Mouse (Mus musculus): Measurements from ENCODE around the gene Arhgap17. TPM values are rescaled to one million over a fixed set of nuclear protein-coding genes. Genes with fewer than 3 reads are reported as not detected.
A peak's percentile ranks its signal among the peaks of the same experiment; 100 is the strongest.

The Arhgap17 gene
- polyA plus RNA-seq, 1 experiment from 2014 or later, result 10.3 TPM

DNA sequence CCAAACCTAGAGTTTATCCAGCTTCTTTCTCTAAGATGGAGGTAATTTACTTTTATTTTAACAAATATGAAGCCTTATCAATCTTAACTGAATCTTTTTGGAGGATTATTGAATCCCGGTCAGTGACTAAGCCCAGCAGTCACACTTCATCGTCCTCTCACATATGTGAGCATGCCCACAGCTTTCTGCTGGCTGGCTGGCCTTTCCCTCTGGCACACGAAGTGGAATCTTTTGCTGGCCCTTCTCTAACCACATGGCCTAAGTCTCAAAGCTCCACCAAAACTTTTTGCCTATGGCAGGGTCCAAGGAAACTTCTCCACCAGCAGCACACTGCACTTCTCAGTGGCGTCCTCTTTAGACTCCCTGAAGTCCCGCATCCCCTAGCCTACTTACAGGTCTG is 27.8 kb downstream of the Arhgap17 start:
- ATAC-seq (ENCODE audit: insufficient read depth), result no peak
- Histone ChIP-seq H3K36me3 (replicated peaks) (no peaks in the 10 kb centered on the region), H3K4me2 (no peak overlapping the region), H3K27ac (replicated peaks) (no peak overlapping the region), H3K9ac (no peak overlapping the region), H3K4me3 (replicated peaks) (no peak overlapping the region), H3K9me3 (replicated peaks) (no peaks in the 10 kb centered on the region), H3K27me3 (no peaks in the 10 kb centered on the region), H3K4me1 (replicated peaks) (peaks cover 34% of the 10 kb centered on the region)
- WGBS (ENCODE audit: insufficient replicate concordance), result 72% methylated on average over 5 of the region's 5 CpGs

DNA sequence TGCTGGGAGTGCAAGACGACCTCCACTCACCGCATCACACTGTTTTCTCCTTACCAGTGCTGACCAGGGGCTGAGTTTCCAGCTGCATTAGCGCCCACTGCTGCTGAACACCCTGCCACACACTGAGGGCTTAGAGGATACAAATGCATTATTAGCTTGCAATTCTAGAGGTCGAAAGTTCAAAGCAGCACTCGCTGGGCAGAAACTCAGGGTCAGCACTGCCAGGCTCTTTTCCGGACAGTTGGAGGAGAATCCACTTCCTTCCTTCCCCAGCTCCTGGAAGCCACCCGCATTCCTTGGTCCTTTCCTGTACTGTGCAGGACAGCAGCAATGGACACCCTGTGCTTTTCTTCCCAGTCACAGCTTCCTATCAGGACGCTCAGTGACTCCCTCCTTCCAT is 31.4 kb downstream of the Arhgap17 start:
- Histone ChIP-seq H3K9ac (no peak overlapping the region), H3K27me3 (no peaks in the 10 kb centered on the region)
- WGBS (ENCODE audit: insufficient replicate concordance), result 72% methylated on average over 8 of the region's 8 CpGs

DNA sequence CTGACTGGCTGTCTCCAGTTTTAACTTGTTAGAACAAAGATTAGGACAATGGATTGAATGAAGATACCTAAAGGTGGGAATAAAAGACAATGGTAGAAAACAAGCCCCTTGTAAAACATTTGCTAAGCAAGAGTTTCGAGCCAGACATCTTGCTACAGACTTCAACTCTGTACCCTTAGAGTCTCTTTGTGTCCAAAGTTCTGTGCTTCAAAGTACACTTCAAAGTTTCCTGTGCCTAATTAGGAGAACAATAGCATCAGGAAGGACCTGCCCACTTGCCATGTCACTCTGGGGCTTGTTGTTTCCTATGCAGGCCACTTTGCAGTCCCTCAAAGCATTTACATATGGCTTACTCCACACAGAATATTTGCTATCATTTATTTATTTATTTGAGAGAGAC is 33.4 kb downstream of the Arhgap17 start:
- Histone ChIP-seq H3K4me2 (no peak overlapping the region), H3K27me3 (no peaks in the 10 kb centered on the region), H3K36me3 (replicated peaks) (no peaks in the 10 kb centered on the region), H3K27ac (replicated peaks) (no peak overlapping the region), H3K4me3 (replicated peaks) (no peak overlapping the region), H3K9me3 (replicated peaks) (no peaks in the 10 kb centered on the region), H3K9ac (no peak overlapping the region), H3K4me1 (replicated peaks) (peaks cover 36% of the 10 kb centered on the region)
- ATAC-seq (ENCODE audit: insufficient read depth), result no peak
- WGBS (ENCODE audit: insufficient replicate concordance), result 56% methylated on average over 1 of the region's 1 CpGs

More for the DNA sequence above, 31.4 kb downstream of the Arhgap17 start:
- ATAC-seq (ENCODE audit: insufficient read depth), result 0 out of 2 replicates have a peak, but pooled peaks have one; percentile 27
- H3K4me1 ChIP-seq (replicated peaks), result peaks cover 39% of the 10 kb centered on the region
- no peak overlapping the region for H3K4me3 ChIP-seq (replicated peaks)
- no peaks in the 10 kb centered on the region for H3K36me3 ChIP-seq (replicated peaks)
- no peak overlapping the region for H3K27ac ChIP-seq (replicated peaks)
- H3K4me2 ChIP-seq, result no peak overlapping the region
- H3K9me3 ChIP-seq (replicated peaks), result no peaks in the 10 kb centered on the region

- no peak for ATAC-seq (ENCODE audit: insufficient read depth)
Observed at GRCm38 (mm10) chr7:123330506-123330905, 39.2 kb downstream of the Arhgap17 start.

DNA sequence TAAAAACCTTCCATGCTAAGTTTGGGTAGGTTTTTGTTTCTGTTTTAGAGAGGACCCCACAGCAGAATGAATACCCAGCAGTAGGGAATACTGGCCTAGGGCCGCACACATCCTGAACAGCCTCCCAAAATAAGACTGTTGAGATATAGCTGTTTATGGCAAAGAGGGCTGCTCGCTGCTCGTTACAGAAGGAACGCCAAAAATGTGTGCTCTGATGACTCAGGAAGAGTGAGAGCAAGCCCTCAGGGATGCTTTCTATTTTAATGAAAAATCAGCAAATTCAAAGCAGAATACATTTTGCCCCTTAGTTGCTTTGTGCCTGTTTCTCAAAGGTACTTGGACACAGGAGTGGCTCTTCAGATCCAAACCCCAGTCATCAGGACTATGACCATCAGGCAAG is 41.8 kb downstream of the Arhgap17 start:
- no peak overlapping the region for H3K4me3 ChIP-seq (replicated peaks)
- no peak for ATAC-seq (ENCODE audit: insufficient read depth)
- no peak overlapping the region for H3K4me2 ChIP-seq
- WGBS (ENCODE audit: insufficient replicate concordance), result 87% methylated on average over 4 of the region's 4 CpGs
- H3K9me3 ChIP-seq (replicated peaks), result no peaks in the 10 kb centered on the region
- peaks cover 58% of the 10 kb centered on the region for H3K4me1 ChIP-seq (replicated peaks)
- H3K27me3 ChIP-seq, result no peaks in the 10 kb centered on the region
- H3K9ac ChIP-seq, result no peak overlapping the region
- H3K36me3 ChIP-seq (replicated peaks), result peaks cover 40% of the 10 kb centered on the region
- H3K27ac ChIP-seq (replicated peaks), result no peak overlapping the region; the same call in 1 of the 2 replicates

More at GRCm38 (mm10) chr7:123330506-123330905, 39.2 kb downstream of the Arhgap17 start:
- Histone ChIP-seq H3K36me3 (replicated peaks) (peaks cover 17% of the 10 kb centered on the region; the same call in 1 of the 2 replicates), H3K4me2 (no peak overlapping the region), H3K4me1 (replicated peaks) (peaks cover 39% of the 10 kb centered on the region), H3K4me3 (replicated peaks) (no peak overlapping the region), H3K9ac (no peak overlapping the region), H3K9me3 (replicated peaks) (no peaks in the 10 kb centered on the region), H3K27me3 (no peaks in the 10 kb centered on the region), H3K27ac (replicated peaks) (no peak overlapping the region; the same call in 1 of the 2 replicates)
- WGBS (ENCODE audit: insufficient replicate concordance), result 71% methylated on average over 9 of the region's 9 CpGs

- H3K9ac ChIP-seq, result no peak overlapping the region
- H3K9me3 ChIP-seq (replicated peaks), result no peaks in the 10 kb centered on the region
- H3K27ac ChIP-seq (replicated peaks), result 0 out of 2 replicates have a peak overlapping the region, but pooled peaks have one; percentile 45
- H3K36me3 ChIP-seq (replicated peaks), result peaks cover 48% of the 10 kb centered on the region
- H3K4me1 ChIP-seq (replicated peaks), result peaks cover 67% of the 10 kb centered on the region
- H3K4me2 ChIP-seq, result no peak overlapping the region
- no peaks in the 10 kb centered on the region for H3K27me3 ChIP-seq
- no peak for ATAC-seq (ENCODE audit: insufficient read depth)
- no peak overlapping the region for H3K4me3 ChIP-seq (replicated peaks)
- WGBS (ENCODE audit: insufficient replicate concordance), result 50% methylated on average over 4 of the region's 4 CpGs
Observed at GRCm38 (mm10) chr7:123326901-123327300, 42.8 kb downstream of the Arhgap17 start.

GRCm38 (mm10) chr7:123326062-123326461 is 43.7 kb downstream of the Arhgap17 start:
- Histone ChIP-seq H3K9me3 (replicated peaks) (no peaks in the 10 kb centered on the region), H3K27ac (replicated peaks) (peak overlapping the region; percentile 45; the same call in 1 of the 2 replicates), H3K9ac (no peak overlapping the region), H3K27me3 (no peaks in the 10 kb centered on the region), H3K4me1 (replicated peaks) (peaks cover 66% of the 10 kb centered on the region), H3K36me3 (replicated peaks) (peaks cover 56% of the 10 kb centered on the region), H3K4me3 (replicated peaks) (no peak overlapping the region), H3K4me2 (peak overlapping the region; percentile 29)
- peak; percentile 56 for ATAC-seq (ENCODE audit: insufficient read depth)
- WGBS (ENCODE audit: insufficient replicate concordance), result 69% methylated on average over 5 of the region's 5 CpGs

DNA sequence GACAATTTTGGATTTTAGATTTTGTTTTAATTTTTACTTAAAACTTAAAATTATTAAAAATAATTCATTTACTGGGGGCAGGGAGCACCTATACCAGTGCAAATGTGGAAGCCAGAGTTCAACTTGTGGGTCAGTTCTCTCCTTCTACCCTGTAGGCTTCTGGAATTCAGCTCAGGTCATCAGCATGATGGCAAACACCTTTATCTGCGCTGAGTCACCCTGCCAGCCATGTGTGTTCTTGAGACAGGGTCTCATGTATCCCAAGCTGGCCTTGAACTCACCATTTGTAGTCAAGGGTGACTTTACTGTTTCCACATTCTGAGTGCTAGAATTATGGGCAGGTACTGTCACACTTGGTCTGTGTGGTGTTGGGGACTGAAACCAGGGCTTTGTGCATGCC is 45.6 kb downstream of the Arhgap17 start:
- Histone ChIP-seq H3K27me3 (no peaks in the 10 kb centered on the region), H3K4me2 (no peak overlapping the region), H3K9me3 (replicated peaks) (no peaks in the 10 kb centered on the region), H3K4me1 (replicated peaks) (peaks cover 58% of the 10 kb centered on the region), H3K9ac (no peak overlapping the region), H3K36me3 (replicated peaks) (peaks cover 73% of the 10 kb centered on the region), H3K27ac (replicated peaks) (no peak overlapping the region; the same call in 1 of the 2 replicates), H3K4me3 (replicated peaks) (no peak overlapping the region)
- ATAC-seq (ENCODE audit: insufficient read depth), result no peak; the same call in 1 of the 2 replicates
- 70% methylated on average over 1 of the region's 1 CpGs for WGBS (ENCODE audit: insufficient replicate concordance)

- no peak overlapping the region for H3K9ac ChIP-seq
- WGBS (ENCODE audit: insufficient replicate concordance), result 68% methylated on average over 2 of the region's 2 CpGs
Observed at GRCm38 (mm10) chr7:123323388-123323787, 46.3 kb downstream of the Arhgap17 start.

DNA sequence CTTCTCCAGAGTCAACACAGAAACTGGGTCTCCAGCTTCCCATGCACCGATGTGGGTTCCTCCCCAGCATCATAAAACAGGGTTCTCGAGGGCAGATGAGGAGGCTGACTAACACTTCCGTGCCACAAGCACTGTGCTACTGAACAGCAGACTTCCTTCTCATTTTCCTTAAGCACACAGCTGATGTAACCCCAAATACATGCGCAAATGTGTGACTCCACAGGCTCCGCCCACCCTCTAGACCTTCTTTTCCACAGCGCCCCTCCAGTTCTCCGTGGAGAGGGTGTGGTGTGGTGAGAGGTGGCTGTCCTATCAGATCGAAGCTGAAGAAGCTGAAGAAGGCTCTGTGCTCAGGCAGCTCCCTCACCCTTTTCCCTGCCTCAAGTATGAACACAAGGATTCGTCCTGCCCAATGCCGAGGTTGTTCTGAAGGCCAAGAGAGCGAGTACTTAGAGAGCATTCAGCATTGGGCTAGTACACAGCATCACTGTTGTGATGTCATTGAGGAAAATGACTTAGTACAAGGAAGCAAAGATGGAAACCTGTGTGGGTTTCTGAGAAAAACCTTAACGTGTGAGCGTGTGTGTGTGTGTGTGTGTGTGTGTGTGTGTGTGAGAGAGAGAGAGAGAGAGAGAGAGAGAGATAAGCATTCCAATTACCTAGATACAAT is 47.1 kb downstream of the Arhgap17 start:
- Histone ChIP-seq H3K27ac (replicated peaks) (peak overlapping the region; percentile 49), H3K9ac (no peak overlapping the region), H3K36me3 (replicated peaks) (peaks cover 88% of the 10 kb centered on the region), H3K9me3 (replicated peaks) (no peaks in the 10 kb centered on the region), H3K4me3 (replicated peaks) (no peak overlapping the region), H3K4me1 (replicated peaks) (peaks cover 55% of the 10 kb centered on the region), H3K27me3 (no peaks in the 10 kb centered on the region), H3K4me2 (no peak overlapping the region)
- peak; percentile 66 for ATAC-seq (ENCODE audit: insufficient read depth)
- 41% methylated on average over 13 of the region's 13 CpGs for WGBS (ENCODE audit: insufficient replicate concordance)

More at GRCm38 (mm10) chr7:123323388-123323787, 46.3 kb downstream of the Arhgap17 start:
- no peak for ATAC-seq (ENCODE audit: insufficient read depth)
- Histone ChIP-seq H3K4me3 (replicated peaks) (no peak overlapping the region), H3K36me3 (replicated peaks) (peaks cover 80% of the 10 kb centered on the region), H3K27ac (replicated peaks) (peak overlapping the region; percentile 42; the same call in 1 of the 2 replicates), H3K27me3 (no peaks in the 10 kb centered on the region), H3K4me1 (replicated peaks) (peaks cover 58% of the 10 kb centered on the region), H3K4me2 (no peak overlapping the region), H3K9me3 (replicated peaks) (no peaks in the 10 kb centered on the region)

- no peak overlapping the region for H3K27ac ChIP-seq (replicated peaks)
- no peaks in the 10 kb centered on the region for H3K27me3 ChIP-seq
- H3K4me2 ChIP-seq, result no peak overlapping the region
- H3K36me3 ChIP-seq (replicated peaks), result peaks cover 90% of the 10 kb centered on the region
- no peak overlapping the region for H3K9ac ChIP-seq
- 64% methylated on average over 3 of the region's 3 CpGs for WGBS (ENCODE audit: insufficient replicate concordance)
- H3K4me3 ChIP-seq (replicated peaks), result no peak overlapping the region
- no peaks in the 10 kb centered on the region for H3K4me1 ChIP-seq (replicated peaks)
- ATAC-seq (ENCODE audit: insufficient read depth), result no peak
- no peaks in the 10 kb centered on the region for H3K9me3 ChIP-seq (replicated peaks)
Observed at GRCm38 (mm10) chr7:123312738-123313137, 57.0 kb downstream of the Arhgap17 start.
